Mouse (Mus musculus) ES-E14 (cell line): ENCODE measurements at regions not wholly inside any gene's neighbourhood (a gene's known extent, or its start where the extent isn't known, plus 50 kb on each side); places are given as distances from the start of the nearest gene placed in this dataset.

Experiments used
- DNase-seq: peaks from one replicate; pipeline ENCODE4 v3.0.0-alpha.2; 2013; ENCODE audit warnings: low read depth, low spot score
- H3K27ac ChIP-seq: 2 replicates; pipeline ENCODE4 v1.5.1; 2012; ENCODE audit warnings: low read depth, mild to moderate bottlenecking, low read length, moderate library complexity, mixed read lengths; ENCODE audit not compliant: poor library complexity, insufficient read depth, severe bottlenecking
- H3K36me3 ChIP-seq: 2 replicates; pipeline ENCODE4 v1.6.1; 2012; ENCODE audit warnings: mild to moderate bottlenecking, low read length, moderate library complexity, mixed read lengths; ENCODE audit not compliant: control insufficient read depth, poor library complexity, insufficient read depth, severe bottlenecking
- H3K4me1 ChIP-seq, 2 experiments: fragments of 150-350 bp in 1 of 2; sonication (generic) in 1 of 2; 2 replicates each; pipeline ENCODE4 v1.6.1; 2012; ENCODE audit warnings: low read length in 2 of 2, mild to moderate bottlenecking in 1 of 2, mixed read lengths in 1 of 2; ENCODE audit not compliant: control insufficient read depth in 2 of 2, insufficient read depth in 2 of 2, poor library complexity in 1 of 2
- H3K4me3 ChIP-seq, 2 experiments: fragments of 150-350 bp in 1 of 2; sonication (generic) in 1 of 2; 2 replicates each; pipeline ENCODE4 v1.5.1; 2012; ENCODE audit warnings: low read length in 2 of 2, low read depth in 1 of 2, mild to moderate bottlenecking in 1 of 2, mixed read lengths in 1 of 2; ENCODE audit not compliant: insufficient read depth in 1 of 2, poor library complexity in 1 of 2, severe bottlenecking in 1 of 2
- H3K9ac ChIP-seq: 2 replicates; pipeline ENCODE4 v1.6.1; 2012; ENCODE audit warnings: low read depth, mild to moderate bottlenecking, low read length, mixed read lengths; ENCODE audit not compliant: poor library complexity, insufficient read depth, severe bottlenecking
- H3K9me3 ChIP-seq: fragments of 150-350 bp; sonication (generic); 2 replicates; pipeline ENCODE4 v1.6.1; 2012; ENCODE audit warnings: low read depth, mild to moderate bottlenecking, low read length; ENCODE audit not compliant: control insufficient read depth, insufficient read depth
- CHD2 ChIP-seq: IDR thresholded peaks from 2 replicates; pipeline ENCODE4 v1.6.1; 2014; ENCODE audit warnings: mild to moderate bottlenecking, low read depth, low read length, inconsistent platforms
- HCFC1 ChIP-seq: IDR thresholded peaks from 2 replicates; pipeline ENCODE4 v1.6.1; 2012; ENCODE audit warnings: low read length, inconsistent platforms, borderline replicate concordance; ENCODE audit not compliant: insufficient read depth
- MAFK ChIP-seq: IDR thresholded peaks from 2 replicates; pipeline ENCODE4 v1.6.1; 2014; ENCODE audit warnings: mild to moderate bottlenecking, low read depth, low read length, inconsistent platforms; ENCODE audit not compliant: insufficient read depth
- ZC3H11A ChIP-seq: IDR thresholded peaks from 2 replicates; pipeline ENCODE4 v1.6.1; 2012; ENCODE audit warnings: low read depth, mild to moderate bottlenecking, inconsistent platforms, low read length, borderline replicate concordance
- ZNF384 ChIP-seq: IDR thresholded peaks from 2 replicates; pipeline ENCODE4 v1.6.1; 2012; ENCODE audit warnings: low read depth, low read length, inconsistent platforms
- in situ Hi-C, 2 experiments: fragments of 600-800 bp; cut with MboI; formaldehyde crosslinking; loops; one replicate each; pipeline ENCODE4 v1.15.1; 2025; ENCODE audit warnings: low sequenced_read_pairs in 2 of 2, inconsistent platforms in 1 of 2; ENCODE audit not compliant: unreplicated experiment in 2 of 2

GRCm38 (mm10) chr1:143132806-143133205, 507.7 kb upstream of the B3galt2 start:
- Histone ChIP-seq H3K4me3 (no peak overlapping the region), H3K9me3 (no peaks in the 10 kb centered on the region), H3K36me3 (no peaks in the 10 kb centered on the region), H3K4me1 (no peaks in the 10 kb centered on the region), H3K27ac (no peak overlapping the region), H3K9ac (no peak overlapping the region)
- DNase-seq: no peak
- no peak for TF ChIP-seq MAFK
- no peak for TF ChIP-seq ZNF384
- TF ChIP-seq HCFC1: no peak
- TF ChIP-seq CHD2: no peak
- no peak for TF ChIP-seq ZC3H11A
- in situ Hi-C loops: no loop called here

- no peaks in the 10 kb centered on the region for H3K4me1 ChIP-seq
- no peak overlapping the region for H3K27ac ChIP-seq
- no peak for DNase-seq
- H3K4me3 ChIP-seq: no peak overlapping the region
- H3K9me3 ChIP-seq: no peaks in the 10 kb centered on the region
- no peaks in the 10 kb centered on the region for H3K36me3 ChIP-seq
- no peak overlapping the region for H3K9ac ChIP-seq
- in situ Hi-C loops: no loop called here
- TF ChIP-seq HCFC1: no peak
- TF ChIP-seq ZC3H11A: no peak
- no peak for TF ChIP-seq CHD2
- no peak for TF ChIP-seq ZNF384
- TF ChIP-seq MAFK: no peak
Measured at GRCm38 (mm10) chr1:143145111-143145984, 495.1 kb upstream of the B3galt2 start.

- H3K4me1 ChIP-seq: no peaks in the 10 kb centered on the region
- H3K27ac ChIP-seq: no peak overlapping the region
- no peak overlapping the region for H3K4me3 ChIP-seq
- no peak overlapping the region for H3K9ac ChIP-seq
- no peaks in the 10 kb centered on the region for H3K36me3 ChIP-seq
- TF ChIP-seq ZNF384 (no peak), HCFC1 (no peak), CHD2 (no peak), MAFK (no peak), ZC3H11A (no peak)
- no peaks in the 10 kb centered on the region for H3K9me3 ChIP-seq
- in situ Hi-C loops: no loop called here
- DNase-seq: no peak
Measured at GRCm38 (mm10) chr1:143171286-143171685, 469.2 kb upstream of the B3galt2 start.

GRCm38 (mm10) chr1:143173836-143174235, 466.6 kb upstream of the B3galt2 start:
- no peaks in the 10 kb centered on the region for H3K4me1 ChIP-seq
- no peak for DNase-seq
- no peaks in the 10 kb centered on the region for H3K9me3 ChIP-seq
- no peaks in the 10 kb centered on the region for H3K36me3 ChIP-seq
- no peak overlapping the region for H3K4me3 ChIP-seq
- TF ChIP-seq HCFC1 (no peak), ZNF384 (no peak), ZC3H11A (no peak), MAFK (no peak), CHD2 (no peak)
- H3K9ac ChIP-seq: no peak overlapping the region
- H3K27ac ChIP-seq: no peak overlapping the region
- in situ Hi-C loops: no loop called here
